Comparison of ENCODE assay signal across 7 mouse cellular contexts in the genomic region with DNA sequence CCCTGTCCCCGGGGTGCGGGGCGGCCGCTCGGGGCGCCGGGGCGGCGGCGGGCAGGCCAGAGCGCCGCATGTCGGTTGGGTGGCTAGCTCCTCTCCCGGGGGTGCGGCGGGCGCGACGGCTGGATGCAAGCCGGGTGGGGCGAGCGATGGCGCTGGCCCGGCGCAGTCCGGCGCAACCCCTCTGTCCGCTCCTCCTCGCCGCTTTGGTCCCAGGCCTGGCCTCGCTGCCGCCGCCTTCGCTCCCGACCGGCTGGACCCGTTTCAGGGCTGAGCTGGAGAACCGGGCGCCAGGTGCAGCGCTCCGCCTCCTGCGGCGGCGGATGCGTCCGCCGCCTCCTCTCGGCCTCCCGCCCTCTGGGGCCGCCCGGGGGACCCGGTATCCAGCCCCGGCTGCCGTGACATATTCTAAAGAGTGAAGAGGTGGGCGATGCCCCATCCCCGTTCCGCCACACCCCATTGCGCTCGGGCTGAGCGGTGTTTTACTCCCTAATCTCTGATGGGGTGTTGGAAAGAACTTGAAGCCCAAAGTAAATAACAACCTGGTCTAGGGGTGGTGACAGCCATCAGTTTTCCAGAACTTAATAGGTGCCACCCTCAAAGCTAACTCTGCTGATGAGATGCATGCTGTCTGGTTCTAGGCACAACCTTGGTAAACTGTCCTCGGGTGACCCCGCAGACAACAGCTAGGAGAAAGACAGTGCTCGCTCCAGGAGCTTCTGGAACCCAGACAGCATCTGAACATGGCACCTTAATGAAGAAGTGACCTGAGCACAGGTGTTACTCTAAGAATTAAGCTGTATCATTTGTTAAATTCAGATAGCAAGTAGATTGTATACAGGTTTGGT. TPM values are rescaled to one million over a fixed set of nuclear protein-coding genes. Genes with fewer than 3 reads are reported as not detected.
DNase-seq lines count a peak whose midpoint lies in the region; ATAC-seq and TF ChIP-seq lines count a peak whose summit lies in the region.

A gene (minus strand): TSS at position 407 of the 845 bp plus-strand sequence.

- no peaks in the 10 kb centered on the region for H3K36me3 ChIP-seq in embryonic facial prominence, embryonic 11.5 days (replicated peaks; ENCODE audit: control insufficient read depth, insufficient read depth, low read depth, low read length)
- no peaks in the 10 kb centered on the region for H3K36me3 ChIP-seq in kidney, adult 2 months (ENCODE audit: control insufficient read depth, insufficient read depth, low read length)
- no peaks in the 10 kb centered on the region for H3K36me3 ChIP-seq in limb, embryonic 14.5 days (ENCODE audit: control insufficient read depth, insufficient read depth, low read length)
- no peaks in the 10 kb centered on the region for H3K36me3 ChIP-seq in midbrain, embryonic 14.5 days (ENCODE audit: control insufficient read depth, insufficient read depth, low read length)

- no peak for TF ChIP-seq POLR2A in kidney, adult 2 months (IDR thresholded peaks at IDR 0.05; ENCODE audit: low read depth, low read length)
- no peak for TF ChIP-seq POLR2A in limb, embryonic 14.5 days (IDR thresholded peaks at IDR 0.05; ENCODE audit: borderline replicate concordance, extremely low read depth, insufficient read depth, insufficient read length)

- peak within 1 kb of the TSS; percentile 99 for H3K4me2 ChIP-seq in embryonic facial prominence, embryonic 11.5 days (ENCODE audit: low read depth, low read length)
- peak within 1 kb of the TSS; percentile 99 for H3K4me2 ChIP-seq in limb, embryonic 14.5 days (replicated peaks; ENCODE audit: low read depth, low read length, severe bottlenecking)
- peak within 1 kb of the TSS; percentile 82 for H3K4me2 ChIP-seq in midbrain, embryonic 14.5 days (ENCODE audit: low read length)

- peak within 1 kb of the TSS; percentile 20; the same call in 1 of the 2 replicates for H3K27ac ChIP-seq in embryonic facial prominence, embryonic 11.5 days (replicated peaks; ENCODE audit: low read depth, low read length)
- no peak within 1 kb of the TSS for H3K27ac ChIP-seq in kidney, adult 2 months (ENCODE audit: insufficient read depth, low read depth, low read length)
- H3K27ac ChIP-seq in limb, embryonic 14.5 days (replicated peaks; ENCODE audit: low read depth, low read length), result no peak within 1 kb of the TSS
- H3K27ac ChIP-seq in midbrain, embryonic 14.5 days (replicated peaks; ENCODE audit: low read depth, low read length), result peak within 1 kb of the TSS; percentile 96

- H3K4me1 ChIP-seq in embryonic facial prominence, embryonic 11.5 days (ENCODE audit: control insufficient read depth, insufficient read depth, low read length), result no peaks in the 10 kb centered on the region
- H3K4me1 ChIP-seq in kidney, adult 2 months (ENCODE audit: control insufficient read depth, insufficient read depth, low read length), result no peaks in the 10 kb centered on the region; the same call in 1 of the 2 replicates
- H3K4me1 ChIP-seq in limb, embryonic 14.5 days (ENCODE audit: control insufficient read depth, insufficient read depth, low read length), result peaks cover 3% of the 10 kb centered on the region; the same call in 1 of the 2 replicates
- peaks cover 12% of the 10 kb centered on the region for H3K4me1 ChIP-seq in midbrain, embryonic 14.5 days (ENCODE audit: control insufficient read depth, insufficient read depth, low read length)

- no peaks in the 10 kb centered on the region for H3K9me3 ChIP-seq in embryonic facial prominence, embryonic 11.5 days (replicated peaks; ENCODE audit: control insufficient read depth, low read length)
- no peaks in the 10 kb centered on the region for H3K9me3 ChIP-seq in limb, embryonic 14.5 days (ENCODE audit: control insufficient read depth, low read length)
- no peaks in the 10 kb centered on the region for H3K9me3 ChIP-seq in midbrain, embryonic 14.5 days (ENCODE audit: control insufficient read depth, low read length)

- H3K27me3 ChIP-seq in embryonic facial prominence, embryonic 11.5 days (ENCODE audit: control insufficient read depth, insufficient read depth, low read length), result peaks cover 3% of the 10 kb centered on the region; the same call in 1 of the 2 replicates
- no peaks in the 10 kb centered on the region for H3K27me3 ChIP-seq in kidney, adult 2 months (replicated peaks; ENCODE audit: control insufficient read depth, insufficient read depth, low read length)
- peaks cover 12% of the 10 kb centered on the region; the same call in 1 of the 2 replicates for H3K27me3 ChIP-seq in limb, embryonic 14.5 days (ENCODE audit: control insufficient read depth, insufficient read depth, low read length)
- H3K27me3 ChIP-seq in midbrain, embryonic 14.5 days (ENCODE audit: control insufficient read depth, insufficient read depth, low read length), result no peaks in the 10 kb centered on the region

- TF ChIP-seq CTCF in kidney, adult 2 months (conservative IDR thresholded peaks at IDR 0.05; ENCODE audit: insufficient read depth, insufficient read length, low read depth, low read length), result no peak

- peak; percentile 63 for DNase-seq in adrenal gland, postnatal 25 days
- DNase-seq in embryonic facial prominence, embryonic 11.5 days (ENCODE audit: low spot score), result peak; percentile 33
- peak; percentile 29 for DNase-seq in heart, adult 8-10 months (ENCODE audit: low spot score)
- DNase-seq in kidney, adult 2 months, result peak; percentile 68
- DNase-seq in limb, embryonic 14.5 days (ENCODE audit: low spot score), result no peak
- peak; percentile 76 for DNase-seq in midbrain, embryonic 14.5 days
- peak; percentile 26 to 58 for DNase-seq in spleen, adult 18-20 months

- peak; percentile 49 for ATAC-seq in embryonic facial prominence, embryonic 11.5 days (replicated peaks; ENCODE audit: insufficient number of reproducible peaks, low FRiP score, low TSS enrichment, low read depth)
- peak; percentile 38; the same call in 1 of the 2 replicates for ATAC-seq in limb, embryonic 14.5 days (ENCODE audit: low FRiP score, low read depth)
- peak; percentile 78 for ATAC-seq in midbrain, embryonic 14.5 days (ENCODE audit: low FRiP score, low TSS enrichment)

- WGBS in embryonic facial prominence, embryonic 11.5 days, result under 1% methylated on average over 57 of the region's 63 CpGs
- WGBS in kidney, adult 2 months, result 3% methylated on average over 62 of the region's 63 CpGs
- WGBS in limb, embryonic 14.5 days, result 3% methylated on average over 31 of the region's 63 CpGs
- WGBS in midbrain, embryonic 14.5 days, result under 1% methylated on average over 60 of the region's 63 CpGs

- H3K4me3 ChIP-seq in embryonic facial prominence, embryonic 11.5 days (ENCODE audit: low read depth, low read length), result peak within 1 kb of the TSS; percentile 78
- peak within 1 kb of the TSS; percentile 88 for H3K4me3 ChIP-seq in kidney, adult 2 months (ENCODE audit: insufficient read depth, low read depth, low read length)
- H3K4me3 ChIP-seq in limb, embryonic 14.5 days (replicated peaks; ENCODE audit: low read length), result peak within 1 kb of the TSS; percentile 70
- peak within 1 kb of the TSS; percentile 88 for H3K4me3 ChIP-seq in midbrain, embryonic 14.5 days (replicated peaks; ENCODE audit: low read depth, low read length)

- peak within 1 kb of the TSS; percentile 72 for H3K9ac ChIP-seq in embryonic facial prominence, embryonic 11.5 days (replicated peaks; ENCODE audit: low read length)
- H3K9ac ChIP-seq in limb, embryonic 14.5 days (ENCODE audit: low read depth, low read length, severe bottlenecking), result peak within 1 kb of the TSS; percentile 69
- H3K9ac ChIP-seq in midbrain, embryonic 14.5 days (replicated peaks; ENCODE audit: low read length), result peak within 1 kb of the TSS; percentile 97

RNA-seq across cellular contexts. Expression of the gene that starts here (rescaled TPM):
- total RNA-seq in adrenal gland, postnatal 25 days (2021), result 18.2 and 21.1 TPM in 2 replicates
- 1.4 and 2.1 TPM in 2 replicates for polyA plus RNA-seq in embryonic facial prominence, embryonic 11.5 days (2014; fragmentation: Nextera tagmentation; extraction: Ambion mirVana)
- 10 to 100 TPM; 19.9 to 22.8 (median 21.4) TPM for total RNA-seq in heart, adult 8-10 months (2022)
- 9.7 and 10.0 TPM in 2 replicates for polyA plus RNA-seq in kidney, adult 2 months (2012; rRNA removed)
- 2.2 and 3.0 TPM in 2 replicates for polyA plus RNA-seq in limb, embryonic 14.5 days (2012; rRNA removed)
- polyA plus RNA-seq in limb, embryonic 14.5 days (2014; fragmentation: Nextera tagmentation; extraction: Ambion mirVana), result 2.6 and 2.7 TPM in 2 replicates
- 10.3 and 12.0 TPM in 2 replicates for polyA plus RNA-seq in midbrain, embryonic 14.5 days (2014; fragmentation: Nextera tagmentation; extraction: Ambion mirVana)

Comparison
In these comparisons a context has a peak if more than half of its experiments do, and no peak if none do; other contexts are left out.
1. H3K27ac ChIP-seq: peak in embryonic facial prominence, embryonic 11.5 days (single experiment) and midbrain, embryonic 14.5 days (single experiment); none in kidney, adult 2 months (single experiment) and limb, embryonic 14.5 days (single experiment).
2. Peak in every context shown above with its lines, with median percentiles within 50 percentile points of each other: ATAC-seq, H3K4me2 ChIP-seq, H3K4me3 ChIP-seq and H3K9ac ChIP-seq.